Mouse (Mus musculus) brain, adult 2 months (tissue): ENCODE results near the gene Aff1.

ENCODE experiments used
- DNase-seq: peaks from one replicate; pipeline ENCODE4 v3.0.0; 2011; ENCODE audit warnings: low read depth, low spot score

The Aff1 gene

DNA sequence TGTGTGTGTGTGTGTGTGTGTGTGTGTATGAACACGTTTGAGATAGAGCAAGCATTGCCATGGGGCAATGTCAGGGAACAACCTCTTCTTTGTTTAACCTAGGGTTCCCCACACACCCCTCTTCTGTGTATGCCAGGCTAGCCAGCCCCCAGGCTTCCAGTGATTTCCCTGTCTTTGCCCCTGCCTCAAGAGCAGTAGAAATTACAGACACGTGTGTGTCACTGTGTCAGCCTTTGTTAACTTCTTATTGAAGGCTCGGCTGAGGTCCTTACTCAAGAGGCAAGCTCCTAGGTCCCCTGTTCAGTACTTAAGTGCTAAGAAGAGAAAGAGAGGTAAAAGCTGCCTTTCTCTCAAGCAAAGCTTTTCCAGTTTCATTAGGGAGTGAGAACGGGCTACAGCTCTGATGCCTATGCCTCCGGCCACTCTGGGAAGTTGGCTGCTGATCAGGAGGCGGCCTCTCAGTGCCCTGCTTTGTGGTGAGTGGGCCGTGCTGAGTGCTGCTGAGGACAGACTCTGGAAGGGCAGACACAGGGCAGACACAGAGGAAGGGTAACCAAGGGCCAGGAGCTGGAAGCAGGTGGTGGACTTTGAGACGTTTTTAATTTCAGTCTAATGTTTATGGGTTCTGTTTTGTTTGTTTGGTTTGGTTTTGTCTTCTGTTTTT lies 111.9 kb downstream of the Aff1 start:
- DNase-seq: peak; percentile 70

GRCm38 (mm10) chr5:103806851-103807578 lies 114.8 kb downstream of the Aff1 start:
- no peak for DNase-seq

GRCm38 (mm10) chr5:103807637-103808312 lies 115.6 kb downstream of the Aff1 start:
- no peak for DNase-seq

- no peak for DNase-seq
Observed at GRCm38 (mm10) chr5:103809674-103810330, 117.6 kb downstream of the Aff1 start.

- no peak for DNase-seq
Observed at GRCm38 (mm10) chr5:103813291-103813690, 121.1 kb downstream of the Aff1 start.

DNA sequence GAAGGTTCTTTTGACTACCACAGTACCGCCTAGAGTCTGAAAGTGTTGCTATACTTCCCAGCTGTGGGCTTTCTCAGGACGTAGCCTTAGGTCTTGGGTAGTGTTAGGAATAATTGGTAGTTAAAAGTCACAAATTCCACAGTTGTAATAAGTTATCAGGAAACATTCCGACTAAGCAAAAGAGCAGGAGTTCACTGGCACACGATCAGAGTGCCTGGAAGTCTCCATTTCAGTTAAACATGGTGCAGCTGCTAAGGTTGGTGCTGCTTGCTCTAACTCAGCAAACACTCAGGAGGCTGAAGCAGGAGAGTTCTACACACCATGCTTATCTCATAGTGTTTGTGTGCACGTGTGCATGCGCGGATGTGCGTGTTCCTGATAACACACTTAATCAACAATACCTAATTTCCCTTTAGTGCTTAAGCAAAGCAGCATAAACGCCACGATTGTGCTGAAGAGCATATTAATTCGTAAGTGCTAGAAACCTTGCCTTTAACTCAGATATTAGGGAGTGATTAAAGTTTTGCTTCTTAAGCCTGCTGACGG lies 121.9 kb downstream of the Aff1 start:
- no peak for DNase-seq

DNA sequence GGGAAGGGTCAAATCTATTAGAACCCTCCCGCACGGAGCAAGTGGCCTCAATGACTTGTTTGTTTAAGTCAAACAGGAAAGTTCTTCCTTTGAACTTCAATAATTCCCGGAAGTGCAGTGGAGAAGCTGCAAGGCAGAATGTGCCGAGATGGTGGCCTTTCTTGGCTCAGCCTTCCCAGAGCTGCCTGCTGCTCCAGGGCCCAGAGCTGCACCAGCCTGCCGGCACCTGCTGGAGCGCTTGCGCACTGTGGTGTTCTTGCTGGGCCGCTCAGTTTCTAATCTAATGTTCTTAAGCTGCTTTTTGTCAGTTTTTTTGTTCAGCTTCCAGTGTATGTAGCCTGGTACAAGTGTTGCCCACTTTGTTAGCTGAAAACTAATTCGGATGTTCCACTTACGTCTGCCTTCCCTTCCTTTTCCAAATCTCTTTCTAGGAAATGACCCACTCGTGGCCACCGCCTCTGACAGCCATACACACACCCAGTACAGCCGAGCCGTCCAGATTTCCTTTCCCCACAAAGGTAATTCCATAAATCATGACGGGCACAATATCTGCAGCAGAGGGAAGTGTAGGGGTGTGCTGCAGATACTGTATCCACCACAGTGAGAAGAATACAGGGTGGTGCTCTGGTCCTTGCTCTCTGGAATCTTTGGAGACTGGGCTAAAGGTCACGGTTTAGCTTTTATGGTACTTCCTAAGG lies 122.5 kb downstream of the Aff1 start:
- DNase-seq: no peak

DNA sequence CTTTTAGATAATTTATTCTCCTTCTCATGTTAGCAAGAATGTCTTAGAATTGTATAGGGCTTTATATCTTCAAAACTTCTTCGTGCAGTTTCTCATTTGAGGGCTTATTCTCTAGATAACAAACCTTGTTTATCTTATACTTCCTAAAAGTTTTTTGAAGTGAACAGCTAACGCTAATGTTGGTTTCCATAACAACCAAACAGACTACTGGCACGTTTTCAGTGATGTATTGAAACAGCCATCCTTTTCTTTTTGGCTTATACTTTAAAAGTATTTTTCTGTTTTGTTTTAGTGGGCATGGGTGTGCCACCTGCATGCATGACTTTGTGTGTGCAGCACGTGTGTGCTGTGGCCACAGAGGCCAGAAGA lies 123.1 kb downstream of the Aff1 start:
- no peak for DNase-seq

DNA sequence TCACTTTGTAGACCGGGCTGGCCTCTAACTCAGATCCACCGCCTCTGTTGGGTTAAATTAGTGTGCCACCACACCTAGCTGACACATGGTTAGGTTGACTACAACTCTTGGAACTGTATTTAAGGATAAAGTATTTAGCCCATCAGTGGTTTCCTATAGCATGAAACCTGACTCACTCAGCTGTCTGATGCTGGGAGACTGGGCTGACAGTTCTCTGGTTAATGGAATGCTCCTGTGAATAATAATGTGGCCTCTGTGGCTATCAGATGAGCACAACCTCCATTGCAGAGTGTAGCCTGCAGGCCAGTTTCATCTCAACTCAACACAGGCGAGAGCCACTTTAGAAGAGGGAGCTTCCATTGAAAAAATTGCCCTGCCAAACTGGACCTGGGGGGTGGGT lies 124.5 kb downstream of the Aff1 start:
- no peak for DNase-seq

GRCm38 (mm10) chr5:103817754-103818153 lies 125.6 kb downstream of the Aff1 start:
- peak; percentile 91 for DNase-seq

DNA sequence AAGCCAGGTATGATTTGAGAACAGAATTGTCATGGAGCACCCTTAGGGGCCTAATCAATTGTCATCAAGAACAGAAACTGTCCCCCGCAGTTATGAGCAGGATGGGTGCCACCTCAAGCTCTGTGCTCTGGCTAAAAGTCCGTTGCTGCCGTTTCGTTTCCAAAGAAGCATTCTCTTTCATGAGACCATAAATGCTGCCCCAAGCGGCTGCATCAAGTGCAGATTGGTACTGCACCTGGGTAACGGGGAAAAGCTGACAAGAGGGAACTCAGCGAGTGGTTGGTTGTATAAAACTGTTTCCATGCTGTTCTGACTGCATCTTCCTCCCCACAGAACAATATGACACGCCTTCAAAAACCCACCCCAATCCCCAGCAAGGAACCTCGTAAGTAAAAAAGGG lies 126.4 kb downstream of the Aff1 start:
- peak; percentile 63 for DNase-seq

GRCm38 (mm10) chr5:103819674-103820073 lies 127.5 kb downstream of the Aff1 start:
- no peak for DNase-seq

GRCm38 (mm10) chr5:103821062-103821461 lies 128.9 kb downstream of the Aff1 start:
- no peak for DNase-seq

DNA sequence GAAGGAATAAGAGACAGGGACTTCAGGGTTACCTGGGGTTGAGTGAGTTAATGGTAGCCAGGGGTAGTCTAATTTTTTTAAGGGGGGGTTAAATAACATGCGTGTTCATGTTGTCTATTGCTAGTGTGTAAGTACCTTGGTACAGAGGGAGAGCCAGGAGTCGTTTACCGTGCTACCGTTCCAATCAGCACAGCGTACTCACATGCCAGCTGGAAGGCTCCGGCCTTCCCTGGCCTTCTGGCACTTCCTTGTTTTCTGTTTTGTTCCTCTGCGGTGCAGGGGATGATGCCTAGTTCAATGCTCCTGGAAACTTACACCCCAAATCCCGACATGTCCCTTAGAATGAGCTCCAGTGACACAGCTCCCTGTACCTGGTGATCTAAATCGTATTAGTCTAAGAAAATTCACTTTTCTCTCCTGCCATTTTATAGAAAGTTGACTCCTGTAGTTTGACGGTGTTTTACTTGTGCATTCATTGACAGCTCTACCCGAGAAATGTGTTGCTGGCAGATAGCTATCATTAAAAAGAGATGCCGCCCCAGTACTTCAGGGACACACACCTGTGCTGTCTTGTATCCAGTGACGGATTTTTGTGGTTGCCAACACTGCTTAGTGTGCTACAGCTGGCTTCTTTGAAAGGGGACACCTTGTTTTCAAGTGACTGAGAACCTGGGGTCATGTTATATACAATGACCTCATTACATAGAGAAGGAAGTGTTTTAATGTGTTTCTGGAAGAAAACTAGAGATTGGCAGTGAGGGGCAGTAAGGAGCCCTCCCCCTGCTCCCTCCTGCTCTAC lies 129.5 kb downstream of the Aff1 start:
- peak; percentile 50 for DNase-seq

GRCm38 (mm10) chr5:103822949-103823348 lies 130.8 kb downstream of the Aff1 start:
- no peak for DNase-seq

GRCm38 (mm10) chr5:103828304-103828703 lies 136.1 kb downstream of the Aff1 start:
- DNase-seq: no peak

DNA sequence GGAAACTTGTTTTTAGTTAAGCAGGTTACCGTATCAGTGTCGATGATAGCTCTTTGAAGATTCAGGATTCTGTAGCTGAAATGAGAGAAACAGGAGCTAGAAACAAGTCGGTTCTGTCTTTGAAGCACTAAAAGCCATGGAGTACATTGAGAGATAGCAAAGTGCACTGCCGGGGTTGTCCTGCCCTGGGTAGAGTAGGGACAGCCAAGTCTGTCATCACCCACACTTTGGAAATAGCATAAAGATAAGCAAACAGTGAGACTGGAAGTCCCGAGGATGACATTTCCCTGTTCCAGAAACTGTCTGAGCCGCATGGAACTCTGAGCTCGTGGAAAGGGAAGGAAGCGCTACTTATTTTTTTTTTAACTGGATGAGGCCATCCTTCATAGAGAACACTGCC lies 136.6 kb downstream of the Aff1 start:
- DNase-seq: no peak

DNA sequence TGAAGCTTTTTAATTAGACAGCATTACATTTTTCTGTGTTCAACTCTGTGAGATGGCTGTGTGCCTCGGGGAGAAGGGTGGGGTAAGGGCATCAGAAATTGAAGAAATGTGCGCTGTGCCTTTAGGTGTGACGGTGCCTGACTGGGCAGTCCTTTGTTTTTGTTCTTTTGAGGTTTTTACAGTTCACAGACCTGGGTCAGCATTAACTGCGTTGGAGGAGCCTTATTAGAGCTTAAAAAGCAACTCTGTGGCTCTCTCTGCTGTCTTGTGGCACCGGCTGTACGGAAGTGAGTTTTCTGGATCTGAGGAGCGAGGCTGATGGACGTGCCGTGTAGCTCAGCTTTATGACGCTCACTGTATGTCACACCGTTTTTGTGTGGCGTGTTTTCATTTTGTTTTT lies 137.0 kb downstream of the Aff1 start:
- no peak for DNase-seq

DNA sequence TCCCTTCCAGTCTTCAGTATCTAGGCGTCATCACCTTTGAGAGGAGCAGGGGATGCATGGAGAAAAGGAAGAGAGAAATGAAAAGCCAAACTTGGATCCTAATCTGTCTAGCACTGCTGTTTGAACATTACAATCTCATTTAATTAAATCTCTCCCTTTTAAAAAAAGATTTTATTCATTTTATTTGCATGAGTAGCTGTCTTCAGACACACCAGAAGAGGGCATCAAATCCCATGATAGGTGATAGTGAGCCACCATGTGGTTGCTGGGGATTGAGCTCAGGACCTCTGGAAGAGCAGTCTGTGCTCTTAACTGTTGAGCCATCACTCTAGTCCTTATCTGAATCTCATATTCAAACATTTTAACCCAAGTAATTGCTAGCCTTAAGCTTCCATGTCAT lies 138.7 kb downstream of the Aff1 start:
- no peak for DNase-seq

DNA sequence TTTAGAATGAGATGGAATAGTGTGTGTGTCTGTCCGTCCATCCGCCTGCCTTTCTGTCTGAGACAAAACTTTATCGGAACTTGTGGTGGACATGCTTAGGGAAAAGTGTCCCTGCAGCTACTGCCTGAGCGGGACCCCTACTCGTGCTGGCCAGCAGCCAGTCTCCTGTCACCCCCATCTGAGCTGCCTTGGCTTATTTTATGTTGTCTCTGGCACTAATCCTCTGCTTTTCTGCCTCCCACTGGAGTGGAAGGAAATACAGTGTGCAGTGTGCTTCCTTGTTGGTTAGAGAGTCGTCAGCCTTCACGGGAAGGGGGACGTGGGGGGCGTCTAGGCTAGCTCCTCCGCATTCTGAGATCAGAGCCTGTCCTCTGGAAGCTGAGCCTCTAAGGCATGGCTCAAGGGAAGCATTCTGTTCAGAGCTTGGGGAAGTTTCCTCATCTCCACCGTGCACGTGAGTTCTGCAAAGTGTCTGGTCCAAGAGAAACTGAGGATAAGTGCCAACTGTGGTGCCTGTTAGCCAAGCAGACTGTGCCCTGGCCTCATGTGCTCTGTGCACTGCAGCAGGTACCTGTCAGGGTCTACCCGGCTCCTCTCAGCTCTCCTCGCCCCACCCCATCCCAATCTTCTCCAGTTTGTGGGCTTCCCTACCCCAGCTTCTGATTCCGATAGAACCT lies 143.4 kb downstream of the Aff1 start:
- DNase-seq: no peak
